Mouse (Mus musculus): ENCODE measurements around the gene Foxj3.

Gene Foxj3

GRCm38 (mm10) chr4:119634908-119635660, 98.3 kb downstream of the Foxj3 start:
- intact Hi-C loops (cut with DNase I): loop anchor here (5.0 kb wide), 1 partner anchor 32 kb away; no protein-coding TSS in a partner anchor

DNA sequence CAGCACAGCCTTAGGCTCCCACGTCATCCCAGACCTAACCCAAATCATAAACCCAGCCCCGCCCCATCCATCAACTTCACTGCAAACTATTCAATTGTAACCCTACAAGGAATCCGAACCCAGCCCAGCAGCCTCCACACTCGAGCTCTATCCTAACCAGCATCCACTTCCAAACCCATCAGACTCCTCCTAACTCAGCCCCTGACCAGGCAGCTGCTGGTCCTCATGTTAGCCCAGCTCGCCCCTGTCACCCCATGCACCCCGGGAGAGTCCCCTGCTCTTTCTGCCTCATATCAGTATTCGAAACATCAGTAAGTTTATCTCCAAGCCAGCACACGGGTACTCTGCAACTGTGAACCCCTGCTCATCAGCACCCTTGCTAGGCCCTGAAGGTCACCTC, 98.9 kb downstream of the Foxj3 start:
- intact Hi-C loops (cut with DNase I): no loop called here

GRCm38 (mm10) chr4:119636731-119637130, 99.9 kb downstream of the Foxj3 start:
- intact Hi-C loops (cut with DNase I): no loop called here

- intact Hi-C loops (cut with DNase I): no loop called here
These were observed 100.5 kb downstream of the Foxj3 start, which contains the start of gene Guca2a for GRCm38 (mm10) chr4:119637176-119637845. Gene Guca2a (plus strand): TSS chr4:119637704.

DNA sequence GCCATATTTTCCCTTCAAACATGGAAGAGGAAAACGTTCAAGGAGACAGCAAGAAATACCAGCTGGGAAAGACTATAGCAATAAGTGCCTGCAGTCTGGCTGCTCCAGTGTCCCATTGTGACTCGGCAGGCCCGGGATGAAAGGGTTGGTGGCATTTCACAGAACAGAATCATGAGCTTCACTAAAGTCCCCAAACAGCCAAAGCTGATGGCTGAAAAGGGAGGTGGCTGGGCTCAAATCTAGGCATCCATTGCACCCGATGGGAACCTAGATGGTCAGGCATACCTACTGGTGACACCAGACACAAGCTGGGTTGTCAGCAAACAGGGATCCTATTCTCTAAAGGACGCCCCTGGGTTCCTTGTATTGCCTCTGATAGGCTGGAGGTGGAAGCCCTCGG, 101.1 kb downstream of the Foxj3 start:
- intact Hi-C loops (cut with DNase I): no loop called here

- intact Hi-C loops (cut with DNase I): no loop called here
These were observed 101.9 kb downstream of the Foxj3 start for GRCm38 (mm10) chr4:119638656-119639055.

DNA sequence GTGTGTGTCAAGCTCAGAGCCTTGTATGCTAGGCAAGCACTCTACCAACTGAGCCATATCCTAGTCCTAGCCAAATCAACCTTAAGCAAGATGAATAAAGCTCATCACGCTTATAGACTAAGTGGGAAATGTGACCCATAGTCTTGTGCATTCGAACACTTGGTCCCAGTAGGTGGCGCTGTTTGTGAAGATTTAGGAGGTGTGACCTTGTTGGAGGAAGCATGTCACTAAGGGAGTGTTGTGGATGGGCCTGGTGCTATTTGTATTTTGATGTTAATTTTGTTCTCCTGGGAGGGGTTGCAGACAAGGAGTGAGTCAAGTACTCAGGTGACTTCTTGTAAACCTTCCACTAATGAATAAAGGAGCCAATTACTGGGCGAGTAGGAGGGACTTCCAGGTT, 105.9 kb downstream of the Foxj3 start:
- intact Hi-C loops (cut with DNase I): no loop called here

DNA sequence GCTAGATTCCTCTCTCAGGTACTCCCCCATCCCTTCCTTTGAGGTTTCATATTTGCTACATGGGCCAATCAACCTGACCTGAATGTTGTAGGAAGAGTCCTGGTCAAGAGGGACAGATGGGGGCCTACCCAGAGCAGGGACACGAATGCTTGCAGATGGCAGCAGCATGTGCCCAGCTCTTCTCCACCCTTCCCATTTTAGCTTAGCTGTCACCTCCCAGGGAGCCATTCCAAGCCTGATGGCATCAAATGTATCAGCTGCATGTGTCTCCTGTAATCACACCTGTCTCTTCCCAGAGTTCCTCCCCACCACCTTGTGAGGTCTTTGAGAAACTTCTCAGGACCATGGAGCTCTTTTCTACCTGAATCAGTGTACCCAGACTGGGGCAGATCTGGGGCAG, 120.2 kb downstream of the Foxj3 start:
- intact Hi-C loops (cut with DNase I): no loop called here

DNA sequence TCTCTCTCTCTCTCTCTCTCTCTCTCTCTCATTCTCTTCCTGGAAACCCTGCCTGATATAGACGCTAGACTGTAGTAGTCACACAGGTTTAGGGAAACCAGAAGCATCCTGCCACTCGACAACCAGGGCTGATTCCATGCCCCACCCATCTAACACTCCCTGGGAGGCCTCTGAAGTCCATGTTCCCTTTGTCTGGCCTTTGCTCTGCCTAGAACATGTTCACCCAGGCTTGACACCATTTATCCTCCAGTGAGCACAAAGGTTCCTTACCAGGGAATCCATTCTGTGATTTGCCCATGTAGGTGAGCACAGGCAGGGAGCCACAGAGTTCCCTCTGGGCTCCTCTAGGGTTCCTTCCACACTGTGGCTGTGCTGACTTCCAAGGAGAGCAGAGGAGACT, 121.4 kb downstream of the Foxj3 start:
- intact Hi-C loops (cut with DNase I): no loop called here

DNA sequence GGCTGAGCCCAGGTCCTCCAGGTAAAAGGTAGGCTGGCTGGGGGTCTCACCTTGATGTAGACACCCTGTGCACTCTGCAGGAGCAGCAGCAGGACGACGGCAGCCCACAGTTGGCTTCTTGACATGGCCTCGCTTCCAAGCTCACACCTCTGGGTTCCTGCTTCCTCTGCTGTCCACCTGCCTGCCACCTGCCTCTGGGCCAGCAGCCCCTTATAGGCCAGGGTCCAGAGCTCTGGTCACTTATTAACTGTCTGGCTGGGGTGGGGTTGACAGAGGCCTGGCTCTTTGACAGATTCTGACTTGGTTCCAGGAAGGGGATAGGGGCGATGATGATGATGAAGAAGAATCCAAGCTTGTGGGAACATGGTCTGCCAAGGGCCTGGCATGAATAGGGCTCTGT, 121.9 kb downstream of the Foxj3 start, which contains the start of gene Guca2b:
Gene Guca2b (minus strand): TSS at position 224 of the 400 bp plus-strand sequence.
- intact Hi-C loops (cut with DNase I): no loop called here

- intact Hi-C loops (cut with DNase I): no loop called here
These were observed 123.2 kb downstream of the Foxj3 start for GRCm38 (mm10) chr4:119660007-119660406.

DNA sequence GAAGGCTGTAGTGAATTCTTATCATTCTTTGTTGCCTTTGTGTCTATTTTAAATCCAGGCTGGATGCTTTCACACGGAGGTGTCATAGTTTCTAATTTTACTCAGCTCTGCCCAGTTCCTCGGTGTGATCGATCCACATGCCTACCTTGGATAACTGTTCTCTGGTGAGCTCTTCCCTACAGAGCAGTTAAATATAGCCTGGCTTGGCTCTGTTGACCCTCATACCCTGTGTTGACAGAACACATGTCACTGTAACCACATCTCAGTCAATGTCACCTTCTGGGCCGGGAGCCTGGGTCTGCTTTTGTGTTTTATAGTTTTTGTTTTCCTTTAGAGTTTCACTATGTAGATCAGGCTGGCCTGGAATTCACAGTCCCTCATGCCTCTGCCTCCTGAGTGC, 125.3 kb downstream of the Foxj3 start:
- intact Hi-C loops (cut with DNase I): no loop called here

GRCm38 (mm10) chr4:119662976-119663375, 126.2 kb downstream of the Foxj3 start:
- intact Hi-C loops (cut with DNase I): no loop called here

- intact Hi-C loops (cut with DNase I): no loop called here
These were observed 126.7 kb downstream of the Foxj3 start for GRCm38 (mm10) chr4:119663409-119664095.

DNA sequence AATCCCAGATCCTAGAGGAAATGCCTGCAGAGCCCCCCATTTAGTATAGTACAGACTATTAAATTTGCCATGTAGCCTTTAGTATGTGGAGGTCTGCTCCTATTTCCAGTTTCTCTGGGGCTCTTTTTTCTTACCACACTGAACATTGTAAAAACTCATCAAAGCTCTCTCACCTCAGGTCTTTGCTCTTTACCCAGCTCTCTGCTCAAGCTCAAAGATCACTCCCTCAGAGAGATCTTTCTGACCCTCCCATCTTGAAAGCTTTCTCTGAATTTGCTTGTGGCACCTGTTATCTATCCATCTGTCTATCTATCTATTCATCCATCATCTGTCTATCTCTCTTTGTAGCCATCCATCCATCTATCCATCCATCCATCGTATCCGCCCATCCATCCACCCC, 128.4 kb downstream of the Foxj3 start:
- intact Hi-C loops (cut with DNase I): loop anchor here (5.0 kb wide), 2 partner anchors 33 to 418 kb away; no protein-coding TSS in a partner anchor

- intact Hi-C loops (cut with DNase I): loop anchor here (5.0 kb wide), 2 partner anchors 34 to 419 kb away; no protein-coding TSS in a partner anchor
These were observed 129.3 kb downstream of the Foxj3 start for GRCm38 (mm10) chr4:119666116-119666515.

- intact Hi-C loops (cut with DNase I): loop anchor here (5.0 kb wide), 2 partner anchors 35 to 420 kb away; no protein-coding TSS in a partner anchor
These were observed 130.7 kb downstream of the Foxj3 start for GRCm38 (mm10) chr4:119667454-119667853.

DNA sequence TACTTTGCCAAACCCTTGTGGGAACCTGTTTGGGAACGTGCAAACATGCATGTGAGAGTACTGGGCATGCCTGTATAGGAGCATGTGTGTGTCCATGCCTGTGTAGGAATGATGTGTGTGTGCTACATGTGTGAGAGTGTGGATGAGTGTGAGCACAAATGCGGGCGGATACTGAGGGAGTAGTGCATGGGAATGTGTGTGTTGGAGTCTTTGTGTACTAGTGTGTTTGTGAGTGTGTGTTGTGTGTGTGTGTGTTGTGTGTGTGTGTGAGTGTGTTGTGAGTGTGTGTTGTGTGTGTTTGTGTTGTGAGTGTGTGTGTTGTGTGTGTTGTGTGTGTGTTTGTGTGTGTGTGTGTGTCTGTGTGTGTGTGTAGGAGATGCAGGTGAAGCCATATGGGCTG, 131.4 kb downstream of the Foxj3 start:
- intact Hi-C loops (cut with DNase I): loop anchor here (5.0 kb wide), 2 partner anchors 36 to 421 kb away; no protein-coding TSS in a partner anchor

DNA sequence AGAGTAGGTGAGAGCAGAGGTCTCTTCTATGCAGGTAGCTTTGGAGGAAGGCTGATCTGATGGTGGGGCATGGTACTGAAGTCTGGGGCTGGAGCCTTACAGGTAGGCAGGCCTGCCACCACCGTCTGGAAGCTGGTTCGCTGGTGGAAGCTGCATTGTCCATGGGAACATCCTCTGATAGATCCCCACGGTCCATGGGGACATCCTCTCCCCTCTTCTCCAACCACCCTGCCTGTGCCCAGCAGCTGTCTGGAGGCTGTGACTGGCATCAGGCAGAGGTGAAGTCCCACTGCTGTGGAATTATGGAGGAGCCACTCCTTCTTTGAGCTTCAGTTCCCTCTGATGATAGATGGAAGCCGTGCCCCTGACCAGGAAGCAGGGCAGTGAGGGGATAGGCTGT, 131.8 kb downstream of the Foxj3 start:
- intact Hi-C loops (cut with DNase I): loop anchor here (5.0 kb wide), 2 partner anchors 36 to 421 kb away; no protein-coding TSS in a partner anchor

DNA sequence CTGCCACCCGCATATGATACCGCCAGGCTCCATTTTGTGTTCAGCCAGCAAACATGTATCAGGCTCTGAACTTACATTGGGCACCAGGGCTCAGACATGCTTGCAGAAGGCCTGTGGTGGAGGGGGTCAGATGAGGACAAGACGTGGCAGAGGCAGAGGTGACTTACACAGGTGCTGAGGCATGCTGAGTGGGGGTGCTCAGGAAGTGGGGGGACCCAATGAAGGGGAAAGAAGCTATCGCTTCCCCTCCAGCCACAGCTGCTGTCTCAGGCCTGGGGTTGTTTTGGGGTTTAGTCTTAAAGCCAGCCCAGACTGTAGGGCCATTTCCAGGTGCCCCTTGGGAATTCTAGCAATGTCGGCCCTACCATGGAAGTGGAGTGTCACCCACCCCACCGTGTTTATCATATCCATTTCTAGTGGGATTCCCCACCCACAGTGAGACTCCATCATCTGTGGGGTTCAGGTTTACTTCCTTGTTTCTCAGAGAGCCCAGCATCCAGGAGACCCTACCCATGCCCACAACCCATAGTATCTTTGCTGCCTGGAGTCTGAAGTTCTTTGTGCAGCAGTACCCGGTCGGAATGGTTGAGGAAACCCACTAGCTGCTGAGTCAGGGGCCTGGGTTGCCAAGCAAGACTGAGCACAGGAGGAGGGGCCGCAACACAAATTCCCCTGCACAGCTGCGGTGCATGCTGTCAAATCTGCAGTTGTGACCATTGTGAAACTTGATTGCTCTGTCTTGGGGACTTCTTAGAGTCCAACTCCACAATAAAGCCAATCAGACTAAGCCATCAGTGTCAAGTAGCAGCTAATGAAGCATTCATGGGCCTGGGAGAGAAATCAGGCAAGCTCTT, 132.8 kb downstream of the Foxj3 start:
- intact Hi-C loops (cut with DNase I): loop anchor here (5.0 kb wide), 2 partner anchors 37 to 422 kb away; no protein-coding TSS in a partner anchor

DNA sequence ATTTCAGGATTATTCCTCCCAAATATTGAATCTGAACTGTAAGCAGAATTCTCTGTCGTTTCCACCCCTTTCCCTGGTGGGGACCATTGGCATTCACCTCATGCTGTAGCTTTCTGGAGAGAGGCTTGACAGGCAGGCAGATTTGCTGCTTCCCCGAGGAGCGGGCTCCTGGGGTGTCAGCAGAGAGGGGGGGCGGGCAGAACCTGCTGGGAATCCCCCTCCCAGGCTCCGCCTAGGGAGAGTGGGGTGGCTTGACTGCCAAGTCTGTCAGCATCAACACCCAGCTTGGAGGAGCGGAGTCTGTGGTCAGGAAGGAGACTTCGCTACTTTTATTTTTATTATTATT, 133.4 kb downstream of the Foxj3 start:
- intact Hi-C loops (cut with DNase I): no loop called here
